Mouse (Mus musculus): ENCODE results near the gene Abcc10. TPM values are rescaled to one million over a fixed set of nuclear protein-coding genes. Genes with fewer than 3 reads are reported as not detected.
A peak's percentile ranks its signal among the peaks of the same experiment; 100 is the strongest.

Abcc10 gene
- polyA plus RNA-seq, 1 experiment from 2014 or later = 8.1 TPM

- WGBS = 2% methylated on average over 46 of the region's 48 CpGs
- Histone ChIP-seq H3K9ac (replicated peaks; ENCODE audit: low read depth, low read length) (peak within 1 kb of the TSS; percentile 84), H3K27me3 (replicated peaks; ENCODE audit: control insufficient read depth, insufficient read depth, low read length) (0 out of 2 replicates have a peak, but pooled peaks cover 4% of the 10 kb centered on the region), H3K27ac (ENCODE audit: low read length) (peak within 1 kb of the TSS; percentile 78), H3K4me2 (ENCODE audit: low read length) (peak within 1 kb of the TSS; percentile 96), H3K4me1 (replicated peaks; ENCODE audit: control insufficient read depth, insufficient read depth, low read length) (peaks cover 29% of the 10 kb centered on the region), H3K4me3 (replicated peaks; ENCODE audit: low read length) (peak within 1 kb of the TSS; percentile 92), H3K36me3 (ENCODE audit: control insufficient read depth, insufficient read depth) (peaks cover 20% of the 10 kb centered on the region), H3K9me3 (ENCODE audit: control insufficient read depth, low read length) (no peaks in the 10 kb centered on the region)
- peak; percentile 94 for ATAC-seq
These were observed 74.6 kb downstream of the Abcc10 start, which contains the start of gene Lrrc73 for GRCm38 (mm10) chr17:46253452-46254084. TSS of gene Lrrc73 (plus strand) at chr17:46253531.

Other genes with a start within 250 kb of the Abcc10 start
- 125 and 137 TPM in 2 replicates for gene Mrps18a, start 217.4 kb downstream of the Abcc10 start, polyA plus RNA-seq (2015; fragmentation: Nextera tagmentation; extraction: Ambion mirVana)
- gene Rsph9, start 184.1 kb downstream of the Abcc10 start, polyA plus RNA-seq (2015; fragmentation: Nextera tagmentation; extraction: Ambion mirVana) = 33.7 and 48.7 TPM in 2 replicates
- gene Mad2l1bp, start 174.8 kb downstream of the Abcc10 start, polyA plus RNA-seq (2015; fragmentation: Nextera tagmentation; extraction: Ambion mirVana) = 28.6 and 30.1 TPM in 2 replicates
- 39.1 and 47.4 TPM in 2 replicates for gene Gtpbp2, start 167.3 kb downstream of the Abcc10 start, polyA plus RNA-seq (2015; fragmentation: Nextera tagmentation; extraction: Ambion mirVana)
- gene Polh, start 125.7 kb downstream of the Abcc10 start, polyA plus RNA-seq (2015; fragmentation: Nextera tagmentation; extraction: Ambion mirVana) = 10.0 and 10.2 TPM in 2 replicates
- 44.5 and 44.6 TPM in 2 replicates for gene Xpo5, start 125.6 kb downstream of the Abcc10 start, polyA plus RNA-seq (2015; fragmentation: Nextera tagmentation; extraction: Ambion mirVana)
- 87.7 and 88.1 TPM in 2 replicates for gene Polr1c, start 80.3 kb downstream of the Abcc10 start, polyA plus RNA-seq (2015; fragmentation: Nextera tagmentation; extraction: Ambion mirVana)
- gene Yipf3, start 80.3 kb downstream of the Abcc10 start, polyA plus RNA-seq (2015; fragmentation: Nextera tagmentation; extraction: Ambion mirVana) = 88.5 and 91.6 TPM in 2 replicates
- 9.6 and 12.6 TPM in 2 replicates for gene Lrrc73, start 74.8 kb downstream of the Abcc10 start, polyA plus RNA-seq (2015; fragmentation: Nextera tagmentation; extraction: Ambion mirVana)
- gene Tjap1, start 45.3 kb downstream of the Abcc10 start, polyA plus RNA-seq (2015; fragmentation: Nextera tagmentation; extraction: Ambion mirVana) = 31.4 and 35.5 TPM in 2 replicates
- 8.6 and 13.0 TPM in 2 replicates for gene Dlk2, start 30.9 kb downstream of the Abcc10 start, polyA plus RNA-seq (2015; fragmentation: Nextera tagmentation; extraction: Ambion mirVana)
- 13.2 and 14.2 TPM in 2 replicates for gene Zfp318, start 55.4 kb upstream of the Abcc10 start, polyA plus RNA-seq (2015; fragmentation: Nextera tagmentation; extraction: Ambion mirVana)
- 2.1 and 2.2 TPM in 2 replicates for gene Crip3, start 100.6 kb upstream of the Abcc10 start, polyA plus RNA-seq (2015; fragmentation: Nextera tagmentation; extraction: Ambion mirVana)
- not detected in 2 replicates for gene Slc22a7, start 110.1 kb upstream of the Abcc10 start, polyA plus RNA-seq (2015; fragmentation: Nextera tagmentation; extraction: Ambion mirVana)
- 5.1 and 5.6 TPM in 2 replicates for gene Ttbk1, start 159.3 kb upstream of the Abcc10 start, polyA plus RNA-seq (2015; fragmentation: Nextera tagmentation; extraction: Ambion mirVana)
- 26.0 and 26.6 TPM in 2 replicates for gene Dnph1, start 168.4 kb upstream of the Abcc10 start, polyA plus RNA-seq (2015; fragmentation: Nextera tagmentation; extraction: Ambion mirVana)
- 17.3 and 19.8 TPM in 2 replicates for gene Cul9, start 218.0 kb upstream of the Abcc10 start, polyA plus RNA-seq (2015; fragmentation: Nextera tagmentation; extraction: Ambion mirVana)
- gene Srf, start 227.8 kb upstream of the Abcc10 start, polyA plus RNA-seq (2015; fragmentation: Nextera tagmentation; extraction: Ambion mirVana) = 3.4 and 3.6 TPM in 2 replicates